Mouse (Mus musculus): ENCODE results near the gene Smarcb1. TPM values are rescaled to one million over a fixed set of nuclear protein-coding genes. Genes with fewer than 3 reads are reported as not detected.

The Smarcb1 gene
- polyA plus RNA-seq, 1 experiment from 2014 or later: 140 TPM

DNA sequence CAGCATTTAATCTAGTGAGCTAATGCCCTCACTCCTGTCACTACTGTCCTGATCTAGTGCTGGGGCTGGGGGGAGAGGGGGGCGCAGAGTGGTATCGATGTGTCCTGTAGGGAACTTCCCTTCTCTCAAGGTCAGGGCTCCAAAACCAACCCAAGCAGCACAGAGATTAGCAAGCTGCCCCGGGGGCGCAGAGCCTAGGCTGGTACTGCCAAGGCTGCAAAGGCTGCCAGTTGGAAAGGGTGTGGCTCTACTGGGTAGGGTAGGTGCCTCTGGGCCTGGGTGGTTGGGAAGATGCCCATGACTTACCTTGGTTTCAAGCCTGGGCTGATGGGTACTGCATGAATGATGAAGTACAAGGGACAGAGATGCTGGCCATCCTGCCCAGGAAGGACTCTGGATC, 63.8 kb downstream of the Smarcb1 start:
- no peak for DNase-seq (ENCODE audit: low spot score)

DNA sequence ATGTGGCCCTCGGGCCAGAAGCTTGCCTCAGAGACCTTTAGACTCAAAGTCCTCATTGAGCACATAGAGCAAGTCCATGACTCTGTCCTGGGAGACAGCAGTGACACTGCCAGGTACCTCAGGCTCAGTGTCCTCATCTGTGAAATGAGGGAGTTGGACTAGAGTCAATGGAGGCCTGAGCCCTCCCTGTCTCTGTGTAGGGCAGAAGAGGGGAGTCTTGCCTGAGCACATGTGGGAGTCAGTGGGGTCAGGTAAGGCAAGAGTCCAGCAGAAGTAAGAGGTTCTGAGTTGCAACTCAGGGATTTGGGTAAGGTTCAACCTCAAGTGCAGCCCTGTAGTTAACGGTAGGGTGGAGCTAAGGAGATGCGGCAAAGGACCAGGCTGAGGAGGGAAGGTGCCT, 64.4 kb downstream of the Smarcb1 start:
- no peak for DNase-seq (ENCODE audit: low spot score)

DNA sequence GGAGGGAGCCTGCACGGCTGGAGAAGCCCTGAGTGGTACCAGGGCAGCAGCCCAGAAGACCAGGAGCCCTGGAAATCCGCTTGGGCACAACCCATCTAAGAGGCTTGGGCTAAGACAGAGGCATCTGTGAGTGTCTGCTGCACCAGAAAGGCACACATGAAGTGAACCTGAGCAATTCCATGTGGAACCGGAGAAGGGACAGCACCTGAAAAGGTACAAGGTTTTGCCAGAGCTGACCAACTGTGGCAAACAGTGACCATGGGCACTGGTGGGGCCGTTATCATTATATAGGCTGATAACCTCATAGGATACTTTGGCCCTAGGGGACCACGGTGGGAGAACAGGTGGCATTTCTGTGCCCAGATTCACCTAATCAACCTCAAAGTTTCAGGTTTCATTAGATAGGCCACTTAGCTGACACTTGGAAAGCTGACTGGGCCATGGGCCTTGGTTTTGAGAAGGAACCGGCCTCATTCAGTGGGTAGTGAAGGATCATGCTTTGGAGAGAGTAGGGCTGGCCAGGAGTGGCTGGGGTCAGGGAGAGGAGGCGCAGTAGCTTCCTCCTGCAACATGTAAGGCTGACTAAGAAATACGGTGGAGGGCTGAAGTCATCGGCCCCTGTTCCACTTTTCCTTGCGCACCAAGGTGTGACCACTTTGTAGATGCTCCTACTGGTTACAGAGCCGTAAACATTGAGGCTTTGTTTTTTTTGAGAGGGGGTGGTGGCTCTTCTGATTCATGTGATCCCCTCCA, 65.1 kb downstream of the Smarcb1 start:
- DNase-seq (ENCODE audit: low spot score): no peak

DNA sequence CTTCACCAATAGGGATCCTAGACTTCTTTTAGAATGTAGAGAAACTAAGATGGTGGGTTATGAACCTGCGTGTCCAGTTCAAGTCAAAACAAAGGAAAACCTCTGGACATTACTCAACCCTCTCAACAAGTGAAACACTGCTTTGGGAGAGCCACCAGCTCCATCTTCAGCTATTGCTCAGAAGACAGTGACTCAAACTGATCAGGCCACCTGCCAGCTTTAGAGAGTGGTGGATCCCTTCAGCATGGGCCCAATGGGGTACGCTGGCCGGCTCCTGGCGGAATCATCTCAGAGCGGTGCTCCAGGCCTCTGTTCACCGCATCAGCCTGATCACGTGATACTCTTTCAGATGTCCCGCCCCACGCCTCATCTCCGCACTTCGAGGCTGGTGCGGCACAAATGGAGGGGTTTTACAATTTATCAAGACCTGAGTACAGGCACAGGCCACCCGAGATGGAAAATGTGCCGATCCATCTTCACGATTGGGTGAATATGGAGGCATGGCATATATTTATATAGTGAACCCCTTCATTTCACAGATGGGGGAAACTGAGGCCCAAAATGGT, 65.9 kb downstream of the Smarcb1 start:
- DNase-seq (ENCODE audit: low spot score): no peak

- DNase-seq (ENCODE audit: low spot score): no peak
Measured at GRCm38 (mm10) chr10:75854791-75855190, 66.6 kb downstream of the Smarcb1 start.

DNA sequence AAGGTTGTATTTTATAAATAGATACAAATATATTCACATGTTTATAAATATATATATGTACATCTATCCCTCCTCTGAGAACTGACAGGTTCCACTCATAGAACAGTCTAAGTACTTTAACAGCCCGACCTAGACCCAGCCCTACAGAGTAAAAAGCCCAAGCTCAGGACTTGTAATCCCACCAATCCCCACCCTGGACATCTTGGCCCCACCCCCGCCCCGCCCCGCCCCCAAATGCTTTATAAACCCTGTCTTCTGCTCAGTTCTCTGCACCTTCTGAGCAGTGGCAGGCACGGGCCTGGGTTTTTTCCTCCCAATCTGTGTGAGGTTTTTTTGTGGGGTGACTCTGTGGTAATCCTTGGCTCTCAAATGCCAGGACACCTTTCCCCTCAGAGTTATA, 67.3 kb downstream of the Smarcb1 start:
- DNase-seq (ENCODE audit: low spot score): no peak

DNA sequence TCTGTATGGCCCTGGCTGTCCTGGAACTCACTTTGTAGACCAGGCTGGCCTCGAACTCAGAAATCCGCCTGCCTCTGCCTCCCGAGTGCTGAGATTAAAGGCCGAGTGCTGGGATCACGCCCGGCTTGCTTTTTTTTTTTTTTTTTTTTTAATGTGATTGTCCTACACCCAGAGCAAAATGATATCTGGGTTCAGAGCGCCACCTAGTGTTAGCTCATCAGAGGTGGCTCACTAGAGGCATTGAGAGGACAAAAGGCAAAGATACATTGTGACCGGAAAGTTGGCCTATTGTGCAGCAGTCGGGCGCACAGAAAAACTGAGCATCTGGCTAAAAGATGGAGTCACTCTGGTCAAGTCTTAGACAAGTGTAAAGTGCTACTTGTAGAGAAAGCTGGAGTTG, 68.0 kb downstream of the Smarcb1 start:
- DNase-seq (ENCODE audit: low spot score): peak; percentile 88

DNA sequence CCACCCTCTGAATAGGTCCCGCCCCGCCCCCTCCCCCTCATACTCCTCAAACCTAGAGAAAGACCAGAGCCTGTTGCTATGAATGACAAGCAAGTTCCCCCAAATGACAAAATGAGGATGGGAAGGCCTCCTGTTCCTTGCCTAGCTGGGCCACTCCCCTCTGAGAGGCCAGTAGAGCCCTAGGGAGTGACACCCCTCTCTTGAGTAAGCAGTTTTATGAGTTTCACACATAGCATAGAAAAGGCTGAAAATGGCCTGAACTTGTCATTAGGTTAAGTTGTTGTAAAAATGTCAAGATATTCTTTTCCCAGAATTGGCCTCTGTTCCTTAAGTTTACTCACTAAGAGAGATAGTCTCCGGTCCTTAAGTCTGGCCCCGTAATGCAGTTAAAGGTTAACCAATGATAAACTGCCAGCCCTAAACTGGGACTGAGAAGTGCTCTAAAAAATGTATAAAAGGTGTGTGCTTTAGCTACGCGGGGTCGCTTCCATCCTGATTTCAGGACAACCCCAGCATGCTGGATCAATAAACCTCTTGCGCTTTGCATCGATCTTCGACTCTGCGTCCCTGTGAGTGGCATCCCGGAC, 68.8 kb downstream of the Smarcb1 start:
- no peak for DNase-seq (ENCODE audit: low spot score)

- no peak for DNase-seq (ENCODE audit: low spot score)
Measured at GRCm38 (mm10) chr10:75851681-75852080, 69.7 kb downstream of the Smarcb1 start.

GRCm38 (mm10) chr10:75851076-75851475, 70.3 kb downstream of the Smarcb1 start:
- no peak for DNase-seq (ENCODE audit: low spot score)

DNA sequence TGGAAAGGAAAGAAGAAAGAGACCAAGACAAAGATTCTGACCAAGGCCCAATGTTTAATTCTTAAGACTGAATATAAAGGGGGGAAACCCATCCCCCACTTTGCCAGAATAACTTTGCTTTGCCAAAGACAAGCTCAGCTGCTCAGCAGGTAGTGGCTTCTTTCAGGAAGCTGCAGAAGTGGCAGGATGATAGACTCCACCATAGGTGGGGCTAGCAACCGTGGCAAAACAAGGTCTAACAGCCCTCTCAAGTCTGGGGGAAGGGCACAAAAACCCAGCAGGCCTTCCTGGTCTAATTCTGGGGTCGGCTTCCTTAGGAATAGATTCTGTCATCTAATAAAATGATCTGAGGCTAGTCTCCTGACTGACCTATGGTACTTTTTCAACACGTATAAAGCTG, 73.0 kb downstream of the Smarcb1 start:
- DNase-seq (ENCODE audit: low spot score): peak; percentile 22

Other genes starting within 250 kb of the Smarcb1 start
- gene Cabin1, start 157.3 kb downstream of the Smarcb1 start, polyA plus RNA-seq (2015; fragmentation: Nextera tagmentation; extraction: Ambion mirVana): 21.3 and 26.1 TPM in 2 replicates
- 131 and 132 TPM in 2 replicates for gene Ddt, start 148.2 kb downstream of the Smarcb1 start, polyA plus RNA-seq (2015; fragmentation: Nextera tagmentation; extraction: Ambion mirVana)
- gene Gm20441, start 140.7 kb downstream of the Smarcb1 start, polyA plus RNA-seq (2015; fragmentation: Nextera tagmentation; extraction: Ambion mirVana): not detected in 2 replicates
- gene Gstt3, start 140.2 kb downstream of the Smarcb1 start, polyA plus RNA-seq (2015; fragmentation: Nextera tagmentation; extraction: Ambion mirVana): 9.9 and 10.1 TPM in 2 replicates
- 2.2 and 2.8 TPM in 2 replicates for gene Gstt1, start 123.0 kb downstream of the Smarcb1 start, polyA plus RNA-seq (2015; fragmentation: Nextera tagmentation; extraction: Ambion mirVana)
- gene Gstt4, start 99.1 kb downstream of the Smarcb1 start, polyA plus RNA-seq (2015; fragmentation: Nextera tagmentation; extraction: Ambion mirVana): 0.14 and 0.18 TPM in 2 replicates
- 77.5 and 78.6 TPM in 2 replicates for gene Gstt2, start 84.2 kb downstream of the Smarcb1 start, polyA plus RNA-seq (2015; fragmentation: Nextera tagmentation; extraction: Ambion mirVana)
- 1,368 and 1,597 TPM in 2 replicates for gene Mif, start 61.4 kb downstream of the Smarcb1 start, polyA plus RNA-seq (2015; fragmentation: Nextera tagmentation; extraction: Ambion mirVana)
- 1.1 and 1.2 TPM in 2 replicates for gene Derl3, start 28.2 kb downstream of the Smarcb1 start, polyA plus RNA-seq (2015; fragmentation: Nextera tagmentation; extraction: Ambion mirVana)
- 21.6 and 22.2 TPM in 2 replicates for gene Chchd10, start 11.5 kb upstream of the Smarcb1 start, polyA plus RNA-seq (2015; fragmentation: Nextera tagmentation; extraction: Ambion mirVana)
- gene Mmp11, start 14.9 kb upstream of the Smarcb1 start, polyA plus RNA-seq (2015; fragmentation: Nextera tagmentation; extraction: Ambion mirVana): 7.9 and 8.6 TPM in 2 replicates
- gene Gm867, start 19.1 kb upstream of the Smarcb1 start, polyA plus RNA-seq (2015; fragmentation: Nextera tagmentation; extraction: Ambion mirVana): 0.39 and 0.46 TPM in 2 replicates
- 1.9 and 2.0 TPM in 2 replicates for gene Vpreb3, start 21.4 kb upstream of the Smarcb1 start, polyA plus RNA-seq (2015; fragmentation: Nextera tagmentation; extraction: Ambion mirVana)
- gene Gm5134, start 32.9 kb upstream of the Smarcb1 start, polyA plus RNA-seq (2015; fragmentation: Nextera tagmentation; extraction: Ambion mirVana): 0.94 and 1.3 TPM in 2 replicates
- gene Zfp280b, start 111.0 kb upstream of the Smarcb1 start, polyA plus RNA-seq (2015; fragmentation: Nextera tagmentation; extraction: Ambion mirVana): 16.6 TPM in 2 replicates
- gene Slc5a4b, start 189.3 kb upstream of the Smarcb1 start, polyA plus RNA-seq (2015; fragmentation: Nextera tagmentation; extraction: Ambion mirVana): not detected in 2 replicates
- not detected in 2 replicates for gene Slc5a4a, start 225.8 kb upstream of the Smarcb1 start, polyA plus RNA-seq (2015; fragmentation: Nextera tagmentation; extraction: Ambion mirVana)